Mouse (Mus musculus): ENCODE measurements at regions not wholly inside any gene's neighbourhood (a gene's known extent, or its start where the extent isn't known, plus 50 kb on each side); places are given as distances from the start of the nearest gene placed in this dataset.
A peak's percentile ranks its signal among the peaks of the same experiment; 100 is the strongest.

GRCm38 (mm10) chr1:167517611-167518110 is 51.1 kb upstream of the Lrrc52 start:
- no peak for DNase-seq (ENCODE audit: low spot score in 2 of 2)

DNA sequence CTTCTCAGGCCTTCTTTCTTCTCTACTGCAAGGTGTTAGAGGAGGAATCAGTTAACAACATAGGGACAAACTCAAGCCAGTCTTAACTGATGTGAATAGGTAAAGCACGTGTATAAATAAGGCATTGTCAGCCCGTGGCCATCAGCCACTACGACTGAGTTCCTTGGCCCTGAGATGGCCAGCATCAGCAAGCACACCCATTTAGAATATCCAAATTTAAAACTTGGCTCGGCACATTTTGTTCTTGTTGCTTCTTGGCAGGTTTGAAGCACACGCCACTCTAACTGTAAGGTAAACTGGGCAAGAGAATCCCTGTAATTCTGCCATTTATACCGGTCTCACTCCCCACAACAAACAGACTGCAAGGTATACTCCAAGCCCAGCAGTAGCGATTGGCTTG is 57.3 kb upstream of the Lrrc52 start:
- DNase-seq (ENCODE audit: low spot score in 2 of 2), result no peak

GRCm38 (mm10) chr1:167532571-167533331 is 65.4 kb upstream of the Rxrg start:
- no peak for DNase-seq (ENCODE audit: low spot score in 2 of 2)

DNA sequence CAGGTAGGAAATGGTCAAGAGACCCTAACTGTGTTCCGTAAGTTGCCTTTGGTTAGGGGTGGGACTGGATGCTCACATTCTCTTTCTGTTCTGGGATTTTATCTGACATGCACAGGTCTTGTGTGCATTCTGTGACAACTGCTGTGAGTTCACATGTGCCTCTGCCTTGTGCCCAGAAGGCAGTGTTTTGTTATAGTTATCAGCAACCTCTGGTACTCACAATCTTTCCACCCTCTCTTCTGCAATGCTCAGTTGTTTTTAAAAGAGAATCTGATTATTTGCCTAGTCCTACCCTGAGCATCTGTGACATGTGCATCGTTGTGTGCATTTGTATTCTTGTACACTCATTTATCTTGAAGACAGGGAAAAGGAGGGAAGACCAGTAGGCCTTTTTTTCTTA is 52.2 kb upstream of the Rxrg start:
- DNase-seq (ENCODE audit: low spot score in 2 of 2), result no peak

DNA sequence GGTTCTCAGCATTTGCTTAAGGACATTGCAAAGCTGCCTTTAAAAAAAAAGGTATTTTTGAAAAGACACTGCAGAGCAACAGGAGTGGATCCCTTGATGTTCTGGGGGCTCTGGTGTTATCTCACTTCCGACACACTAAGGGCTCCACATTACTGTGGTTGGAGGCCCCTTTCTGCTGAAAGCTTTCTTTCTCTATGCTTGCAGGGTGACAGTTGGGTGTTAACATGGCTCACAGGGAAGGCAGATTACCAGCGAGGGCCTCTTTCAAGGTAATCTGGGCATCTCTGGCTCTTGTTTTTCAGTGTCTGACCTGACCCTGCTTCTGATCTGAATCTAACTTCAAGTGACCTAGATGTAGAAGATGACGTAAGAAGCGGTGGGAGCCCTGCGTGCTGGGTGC is 50.9 kb upstream of the Rxrg start:
- DNase-seq (ENCODE audit: low spot score in 2 of 2), result peak; percentile 4 to 18

Data from thymus, postnatal 10 days (tissue).